Mouse (Mus musculus) liver, embryonic 14.5 days (tissue): ENCODE data around the gene Enox1.

Source experiments
- CTCF ChIP-seq: IDR thresholded peaks from 2 replicates; pipeline ENCODE4 v1.5.1; 2016; ENCODE audit warnings: antibody characterized with exemption, low read depth, control low read depth
- EP300 ChIP-seq: IDR thresholded peaks from 2 replicates; pipeline ENCODE4 v1.6.1; 2016; ENCODE audit warnings: antibody characterized with exemption, low read depth

DNA sequence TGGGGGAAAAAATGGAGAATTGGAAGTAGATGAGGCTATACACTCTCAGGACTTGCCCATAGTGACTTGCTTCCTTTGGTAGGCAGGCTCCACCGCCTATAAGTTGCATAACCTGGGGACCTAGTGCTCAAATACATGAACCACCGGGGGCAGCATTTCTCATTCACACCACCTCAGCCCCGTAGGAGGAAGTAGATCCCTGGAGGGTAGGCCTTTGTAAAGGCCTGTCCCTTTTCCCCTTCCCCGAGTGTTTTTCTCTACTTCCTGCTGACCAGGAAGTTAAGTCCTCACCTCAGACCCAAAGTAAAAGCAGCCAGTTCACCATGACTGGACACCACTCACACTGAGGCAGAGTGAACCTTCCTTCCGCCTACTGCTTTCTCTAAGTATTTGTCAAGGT is 377.1 kb downstream of the Enox1 start:
- TF ChIP-seq CTCF (no peak), EP300 (no peak)
